Mouse (Mus musculus): ENCODE data around the gene Tns4.

GRCm38 (mm10) chr11:99019844-99020243 lies 69.3 kb downstream of the Tns4 start:
- TF ChIP-seq CTCF (IDR thresholded peaks at IDR 0.05; ENCODE audit: extremely low read depth, insufficient read depth, low read length) (no peak), POLR2A (IDR thresholded peaks at IDR 0.05; ENCODE audit: extremely low read depth, insufficient read depth, low read length) (no peak)
